Mouse (Mus musculus) adrenal gland, postnatal 36 days (tissue): ENCODE measurements around the gene Pcbp3. TPM values are rescaled to one million over a fixed set of nuclear protein-coding genes. Genes with fewer than 3 reads are reported as not detected.
"Not testable (repeated sequence)": the region's sequence is repeated elsewhere in the genome, so short reads cannot be mapped to it uniquely, and the experiment has no call there.

Experiments
- DNase-seq, 2 experiments: peaks; one replicate each; pipeline ENCODE4 v3.0.0; 2021; ENCODE audit warnings: mixed read lengths in 1 of 2
- total RNA-seq, 2 experiments: library from RNA; stranded (reverse); gene quantifications; 2 replicates each; pipeline ENCODE4 v1.2.3; 2021

Gene Pcbp3
- total RNA-seq, 2 experiments from 2014 or later, result 22.9 to 32.9 TPM

- DNase-seq, result no peak
Measured at GRCm38 (mm10) chr10:76801237-76801641, 160.4 kb downstream of the Pcbp3 start.

GRCm38 (mm10) chr10:76798751-76799585 is 162.7 kb downstream of the Pcbp3 start:
- DNase-seq, result no peak

GRCm38 (mm10) chr10:76794102-76794501 is 167.6 kb downstream of the Pcbp3 start:
- DNase-seq, result no peak

GRCm38 (mm10) chr10:76791475-76791874 is 170.2 kb downstream of the Pcbp3 start:
- DNase-seq, result peak; percentile 42 to 47

- DNase-seq, result no peak
Measured at GRCm38 (mm10) chr10:76789885-76790284, 171.8 kb downstream of the Pcbp3 start.

GRCm38 (mm10) chr10:76785312-76785711 is 176.4 kb downstream of the Pcbp3 start:
- no peak for DNase-seq

- DNase-seq, result no peak
Measured at GRCm38 (mm10) chr10:76779225-76779624, 182.5 kb downstream of the Pcbp3 start.

- DNase-seq, result no peak
Measured at GRCm38 (mm10) chr10:76771624-76772023, 190.1 kb downstream of the Pcbp3 start.

- DNase-seq, result no peak
Measured at GRCm38 (mm10) chr10:76771086-76771485, 190.6 kb downstream of the Pcbp3 start.

GRCm38 (mm10) chr10:76769581-76769980 is 192.1 kb downstream of the Pcbp3 start:
- no peak for DNase-seq

- DNase-seq, result no peak
Measured at GRCm38 (mm10) chr10:76766196-76766595, 195.5 kb downstream of the Pcbp3 start.

GRCm38 (mm10) chr10:76764927-76765326 is 196.8 kb downstream of the Pcbp3 start:
- DNase-seq, result no peak

GRCm38 (mm10) chr10:76763016-76763415 is 198.7 kb downstream of the Pcbp3 start:
- no peak for DNase-seq

- DNase-seq, result no peak
Measured at GRCm38 (mm10) chr10:76762411-76762810, 199.3 kb downstream of the Pcbp3 start.

GRCm38 (mm10) chr10:76759878-76760277 is 201.8 kb downstream of the Pcbp3 start:
- no peak for DNase-seq

GRCm38 (mm10) chr10:76753640-76754039 is 208.0 kb downstream of the Pcbp3 start:
- DNase-seq, result no peak

GRCm38 (mm10) chr10:76744267-76744666 is 217.4 kb downstream of the Pcbp3 start:
- DNase-seq, result not testable (repeated sequence)

GRCm38 (mm10) chr10:76736764-76737163 is 224.9 kb downstream of the Pcbp3 start:
- DNase-seq, result no peak

GRCm38 (mm10) chr10:76734979-76735378 is 226.7 kb downstream of the Pcbp3 start:
- DNase-seq, result peak; percentile 83 to 86

GRCm38 (mm10) chr10:76733677-76734068 is 228.0 kb downstream of the Pcbp3 start:
- DNase-seq, result no peak

GRCm38 (mm10) chr10:76732881-76733676 is 228.6 kb downstream of the Pcbp3 start:
- DNase-seq, result peak; percentile 75 to 83

GRCm38 (mm10) chr10:76732391-76732790 is 229.3 kb downstream of the Pcbp3 start:
- DNase-seq, result no peak

GRCm38 (mm10) chr10:76731621-76732239 is 230.0 kb downstream of the Pcbp3 start:
- peak; percentile 84 to 87 for DNase-seq
